Mouse (Mus musculus) urinary bladder, postnatal 10 days (tissue): ENCODE measurements around the gene Slc25a30.
"Not testable (repeated sequence)": the region's sequence is repeated elsewhere in the genome, so short reads cannot be mapped to it uniquely, and the experiment has no call there.

Experiments used
- DNase-seq: peaks from one replicate; pipeline ENCODE4 v3.0.0; 2022; ENCODE audit warnings: low spot score

Gene Slc25a30

GRCm38 (mm10) chr14:75786868-75787793, at the start of gene Slc25a30:
TSS of gene Slc25a30 (minus strand) at chr14:75787037.
- DNase-seq, result peak; percentile 84

GRCm38 (mm10) chr14:75836579-75836978, 49.7 kb upstream of the Slc25a30 start:
- DNase-seq, result no peak

GRCm38 (mm10) chr14:75834739-75835381, 48.0 kb upstream of the Slc25a30 start:
- no peak for DNase-seq

GRCm38 (mm10) chr14:75834251-75834738, 47.5 kb upstream of the Slc25a30 start:
- no peak for DNase-seq

- DNase-seq, result no peak
Measured at GRCm38 (mm10) chr14:75833546-75834250, 46.9 kb upstream of the Slc25a30 start.

GRCm38 (mm10) chr14:75832982-75833381, 46.1 kb upstream of the Slc25a30 start:
- DNase-seq, result no peak

GRCm38 (mm10) chr14:75832031-75832430, 45.2 kb upstream of the Slc25a30 start:
- no peak for DNase-seq

GRCm38 (mm10) chr14:75829817-75830216, 43.0 kb upstream of the Slc25a30 start:
- DNase-seq, result not testable (repeated sequence)

GRCm38 (mm10) chr14:75828866-75829806, 42.3 kb upstream of the Slc25a30 start:
- peak; percentile 69 for DNase-seq

GRCm38 (mm10) chr14:75828221-75828620, 41.4 kb upstream of the Slc25a30 start:
- DNase-seq, result no peak

- DNase-seq, result no peak
Measured at GRCm38 (mm10) chr14:75826851-75827410, 40.1 kb upstream of the Slc25a30 start.

GRCm38 (mm10) chr14:75820007-75820406, 33.2 kb upstream of the Slc25a30 start:
- no peak for DNase-seq

GRCm38 (mm10) chr14:75819341-75819740, 32.5 kb upstream of the Slc25a30 start:
- DNase-seq, result no peak

- no peak for DNase-seq
Measured at GRCm38 (mm10) chr14:75818528-75818927, 31.7 kb upstream of the Slc25a30 start.

- DNase-seq, result no peak
Measured at GRCm38 (mm10) chr14:75809931-75810330, 23.1 kb upstream of the Slc25a30 start.

- DNase-seq, result no peak
Measured at GRCm38 (mm10) chr14:75807800-75808199, 21.0 kb upstream of the Slc25a30 start.

GRCm38 (mm10) chr14:75797769-75798386, 11.0 kb upstream of the Slc25a30 start:
- no peak for DNase-seq

- no peak for DNase-seq
Measured at GRCm38 (mm10) chr14:75795918-75796317, 9.1 kb upstream of the Slc25a30 start.

GRCm38 (mm10) chr14:75794726-75795125, 7.9 kb upstream of the Slc25a30 start:
- DNase-seq, result no peak

- DNase-seq, result no peak
Measured at GRCm38 (mm10) chr14:75794324-75794723, 7.5 kb upstream of the Slc25a30 start.
